Mouse (Mus musculus) forebrain, embryonic 14.5 days (tissue): ENCODE results near the gene Zfp13. TPM values are rescaled to one million over a fixed set of nuclear protein-coding genes. Genes with fewer than 3 reads are reported as not detected.

Experiments used
- ATAC-seq: fragments of 200-750 bp; cut with Nextera tagmentation; 2 replicates; pipeline ENCODE4 v1.8.0; 2017; ENCODE audit warnings: mild to moderate bottlenecking, moderate library complexity
- DNase-seq: peaks from one replicate; pipeline ENCODE4 v3.0.0-alpha.2; 2015; ENCODE audit warnings: low spot score
- H3K27ac ChIP-seq: fragments of 300-500 bp; sonication (generic); 2 replicates; pipeline ENCODE4 v1.5.1; 2014; ENCODE audit warnings: low read depth, mild to moderate bottlenecking, control low read depth, low read length, moderate library complexity
- H3K27me3 ChIP-seq: fragments of 300-500 bp; sonication (generic); replicated peaks from 2 replicates; pipeline ENCODE4 v1.6.1; 2014; ENCODE audit warnings: low read length, control low read depth, mixed read lengths; ENCODE audit not compliant: control insufficient read depth, insufficient read depth
- H3K36me3 ChIP-seq: fragments of 300-500 bp; sonication (generic); 2 replicates; pipeline ENCODE4 v1.6.1; 2014; ENCODE audit warnings: low read length, control low read depth; ENCODE audit not compliant: control insufficient read depth, insufficient read depth
- H3K4me1 ChIP-seq: fragments of 300-500 bp; sonication (generic); 2 replicates; pipeline ENCODE4 v1.6.1; 2014; ENCODE audit warnings: antibody characterized with exemption, low read length, control low read depth; ENCODE audit not compliant: control insufficient read depth, insufficient read depth
- H3K4me2 ChIP-seq: fragments of 300-500 bp; sonication (generic); 2 replicates; pipeline ENCODE4 v1.6.1; 2014; ENCODE audit warnings: mild to moderate bottlenecking, control low read depth, low read length
- H3K4me3 ChIP-seq: fragments of 300-500 bp; sonication (generic); 2 replicates; pipeline ENCODE4 v1.5.1; 2014; ENCODE audit warnings: low read depth, low read length, control low read depth
- H3K9ac ChIP-seq: fragments of 300-500 bp; sonication (generic); 2 replicates; pipeline ENCODE4 v1.6.1; 2014; ENCODE audit warnings: mild to moderate bottlenecking, low read length, control low read depth, moderate library complexity
- H3K9me3 ChIP-seq: fragments of 300-500 bp; sonication (generic); replicated peaks from 2 replicates; pipeline ENCODE4 v1.6.1; 2016; ENCODE audit warnings: low read length, control low read depth, mixed read lengths; ENCODE audit not compliant: control insufficient read depth
- WGBS: fragments of 180-500 bp; shearing (Covaris S2); extraction: QIAGEN DNeasy Blood & Tissue Kit; methylation state at CpG from one replicate; pipeline ENCODE4 v1.1.7; 2014; 5-methylcytosine and 5-hydroxymethylcytosine counted together
- polyA plus RNA-seq: library from polyadenylated mRNA; unstranded; fragments of >200 nt; fragmentation: Nextera tagmentation; extraction: Ambion mirVana; gene quantifications from 2 replicates; pipeline ENCODE4 v1.2.1, GENCODE M21; 2014

Zfp13 gene
- polyA plus RNA-seq, 1 experiment from 2014 or later, result 24.1 TPM

- no peaks in the 10 kb centered on the region for H3K9me3 ChIP-seq
- H3K4me3 ChIP-seq, result no peak overlapping the region
- no peak overlapping the region for H3K27ac ChIP-seq
- H3K9ac ChIP-seq, result no peak overlapping the region
- no peaks in the 10 kb centered on the region for H3K4me1 ChIP-seq
- no peaks in the 10 kb centered on the region for H3K36me3 ChIP-seq
- no peak overlapping the region for H3K4me2 ChIP-seq
- 53% methylated on average over 5 of the region's 5 CpGs for WGBS
- ATAC-seq (no peak), DNase-seq (no peak)
- H3K27me3 ChIP-seq, result peaks cover 13% of the 10 kb centered on the region
Measured at GRCm38 (mm10) chr17:23543325-23543724, 56.0 kb downstream of the Zfp13 start.

- no peaks in the 10 kb centered on the region for H3K36me3 ChIP-seq
- DNase-seq (no peak), ATAC-seq (no peak)
- H3K27ac ChIP-seq, result no peak overlapping the region
- 46% methylated on average over 4 of the region's 4 CpGs for WGBS
- no peak overlapping the region for H3K4me3 ChIP-seq
- no peaks in the 10 kb centered on the region for H3K9me3 ChIP-seq
- no peak overlapping the region; the same call in 1 of the 2 replicates for H3K4me2 ChIP-seq
- no peak overlapping the region for H3K9ac ChIP-seq
- H3K27me3 ChIP-seq, result peaks cover 18% of the 10 kb centered on the region
- no peaks in the 10 kb centered on the region; the same call in 1 of the 2 replicates for H3K4me1 ChIP-seq
Measured at GRCm38 (mm10) chr17:23542835-23543234, 56.5 kb downstream of the Zfp13 start.

GRCm38 (mm10) chr17:23542004-23542720, 57.1 kb downstream of the Zfp13 start:
- Histone ChIP-seq H3K27ac (no peak overlapping the region), H3K4me2 (peak overlapping the region; percentile 38), H3K36me3 (no peaks in the 10 kb centered on the region), H3K4me1 (no peaks in the 10 kb centered on the region; the same call in 1 of the 2 replicates), H3K4me3 (peak overlapping the region; percentile 13; the same call in 1 of the 2 replicates), H3K27me3 (peaks cover 24% of the 10 kb centered on the region), H3K9me3 (no peaks in the 10 kb centered on the region), H3K9ac (peak overlapping the region; percentile 21; the same call in 1 of the 2 replicates)
- DNase-seq (no peak), ATAC-seq (no peak)
- WGBS, result 14% methylated on average over 12 of the region's 12 CpGs

GRCm38 (mm10) chr17:23540605-23541475, 58.4 kb downstream of the Zfp13 start:
- Histone ChIP-seq H3K4me1 (no peaks in the 10 kb centered on the region; the same call in 1 of the 2 replicates), H3K9me3 (no peaks in the 10 kb centered on the region), H3K4me3 (0 out of 2 replicates have a peak overlapping the region, but pooled peaks have one; percentile 11), H3K27ac (no peak overlapping the region), H3K9ac (no peak overlapping the region), H3K27me3 (peaks cover 27% of the 10 kb centered on the region), H3K4me2 (no peak overlapping the region), H3K36me3 (no peaks in the 10 kb centered on the region)
- ATAC-seq (no peak; the same call in 1 of the 2 replicates), DNase-seq (no peak)
- 10% methylated on average over 31 of the region's 31 CpGs for WGBS

- WGBS, result 41% methylated on average over 3 of the region's 3 CpGs
- Histone ChIP-seq H3K4me1 (no peaks in the 10 kb centered on the region; the same call in 1 of the 2 replicates), H3K36me3 (no peaks in the 10 kb centered on the region), H3K9me3 (no peaks in the 10 kb centered on the region), H3K9ac (no peak overlapping the region), H3K27ac (no peak overlapping the region), H3K4me2 (no peak overlapping the region), H3K4me3 (no peak overlapping the region), H3K27me3 (peaks cover 27% of the 10 kb centered on the region)
- no peak for DNase-seq
- ATAC-seq, result no peak
Measured at GRCm38 (mm10) chr17:23540106-23540505, 59.2 kb downstream of the Zfp13 start.

DNA sequence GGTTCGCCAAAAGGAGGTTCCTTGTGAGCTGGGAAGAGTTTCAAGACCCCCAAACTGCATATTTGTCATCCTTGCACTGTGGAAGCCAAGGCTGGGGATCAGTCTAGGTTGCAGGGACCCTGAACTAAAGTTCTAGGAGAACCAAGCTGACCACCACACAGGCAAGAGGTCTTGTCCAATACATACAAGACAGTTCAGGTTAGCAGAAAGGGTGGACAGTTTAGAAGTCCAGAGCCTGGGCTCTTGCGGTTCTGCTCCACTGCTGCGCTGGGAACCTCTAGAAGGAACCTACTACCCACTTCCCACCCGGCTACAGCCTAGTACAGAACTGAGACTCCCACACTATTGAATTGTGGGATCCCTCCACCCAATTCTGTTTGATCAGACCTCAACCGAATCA, 59.7 kb downstream of the Zfp13 start:
- H3K27me3 ChIP-seq, result peaks cover 31% of the 10 kb centered on the region
- no peak for DNase-seq
- H3K4me3 ChIP-seq, result no peak overlapping the region
- H3K36me3 ChIP-seq, result no peaks in the 10 kb centered on the region
- H3K9ac ChIP-seq, result no peak overlapping the region
- H3K9me3 ChIP-seq, result no peaks in the 10 kb centered on the region
- no peaks in the 10 kb centered on the region; the same call in 1 of the 2 replicates for H3K4me1 ChIP-seq
- no peak overlapping the region for H3K27ac ChIP-seq
- WGBS, result 86% methylated on average over 5 of the region's 5 CpGs
- H3K4me2 ChIP-seq, result no peak overlapping the region
- no peak for ATAC-seq

GRCm38 (mm10) chr17:23538299-23539015, 60.8 kb downstream of the Zfp13 start:
- H3K27ac ChIP-seq, result no peak overlapping the region
- 9% methylated on average over 21 of the region's 21 CpGs for WGBS
- H3K4me3 ChIP-seq, result peak overlapping the region; percentile 20
- DNase-seq (no peak), ATAC-seq (no peak)
- H3K36me3 ChIP-seq, result no peaks in the 10 kb centered on the region
- no peaks in the 10 kb centered on the region; the same call in 1 of the 2 replicates for H3K4me1 ChIP-seq
- peak overlapping the region; percentile 18; the same call in 1 of the 2 replicates for H3K9ac ChIP-seq
- peaks cover 36% of the 10 kb centered on the region for H3K27me3 ChIP-seq
- H3K9me3 ChIP-seq, result no peaks in the 10 kb centered on the region
- peak overlapping the region; percentile 40 for H3K4me2 ChIP-seq

DNA sequence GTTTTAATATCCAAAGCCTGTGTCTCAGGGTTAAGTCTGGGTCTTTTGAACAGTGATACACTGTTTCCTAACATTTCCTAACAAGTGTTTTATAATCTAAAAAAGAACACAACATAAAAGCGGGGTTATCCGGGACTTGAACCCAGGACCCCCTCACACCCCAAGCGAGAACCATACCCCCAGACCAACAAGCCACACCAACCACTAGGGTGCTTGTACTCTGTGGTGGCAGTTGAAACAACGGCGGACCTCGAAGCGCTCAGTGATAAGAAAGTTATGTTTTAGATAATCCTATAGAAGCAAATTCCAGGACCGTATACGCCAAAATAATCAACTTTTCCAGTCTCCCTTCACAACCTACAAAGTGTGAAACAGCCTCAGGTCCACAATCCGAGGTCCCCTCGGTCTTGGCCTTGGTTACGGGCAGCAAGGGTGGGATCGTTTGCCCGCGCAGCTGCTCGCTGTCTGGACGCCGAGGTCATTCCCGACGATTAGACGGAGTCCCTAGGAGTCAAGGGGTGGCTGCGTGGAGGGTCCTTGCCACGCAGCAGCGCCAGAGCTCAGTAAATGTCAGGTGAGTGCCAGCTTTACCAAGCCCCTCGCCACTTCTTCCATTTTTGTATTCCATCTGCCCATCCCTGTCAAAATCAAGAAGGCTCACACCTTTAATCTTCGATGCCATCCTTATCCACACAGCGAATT, 61.6 kb downstream of the Zfp13 start:
- 5% methylated on average over 27 of the region's 27 CpGs for WGBS
- Histone ChIP-seq H3K36me3 (no peaks in the 10 kb centered on the region), H3K9ac (peak overlapping the region; percentile 18; the same call in 1 of the 2 replicates), H3K27ac (no peak overlapping the region), H3K4me2 (peak overlapping the region; percentile 40), H3K4me3 (peak overlapping the region; percentile 20), H3K27me3 (peaks cover 36% of the 10 kb centered on the region), H3K9me3 (no peaks in the 10 kb centered on the region), H3K4me1 (no peaks in the 10 kb centered on the region; the same call in 1 of the 2 replicates)
- no peak for DNase-seq
- no peak for ATAC-seq
